Mouse (Mus musculus): ENCODE data around the gene Cpeb2. TPM values are rescaled to one million over a fixed set of nuclear protein-coding genes. Genes with fewer than 3 reads are reported as not detected.

Gene Cpeb2
- polyA plus RNA-seq, 1 experiment: 14.8 TPM

GRCm38 (mm10) chr5:43261814-43262213, 28.8 kb downstream of the Cpeb2 start:
- TF ChIP-seq CTCF (IDR thresholded peaks at IDR 0.05; ENCODE audit: borderline replicate concordance, insufficient read depth, low read length) (no peak), POLR2A (IDR thresholded peaks at IDR 0.05; ENCODE audit: low read depth, low read length) (no peak)
- H3K4me1 ChIP-seq (ENCODE audit: control insufficient read depth, insufficient read depth, low read length): no peaks in the 10 kb centered on the region
- no peak overlapping the region for H3K4me3 ChIP-seq (ENCODE audit: insufficient read depth, low read length)
- H3K27ac ChIP-seq (ENCODE audit: insufficient read depth, low read length): no peak overlapping the region

GRCm38 (mm10) chr5:43263951-43264350, 31.0 kb downstream of the Cpeb2 start:
- Histone ChIP-seq H3K4me3 (ENCODE audit: insufficient read depth, low read length) (no peak overlapping the region), H3K4me1 (ENCODE audit: control insufficient read depth, insufficient read depth, low read length) (no peaks in the 10 kb centered on the region), H3K27ac (ENCODE audit: insufficient read depth, low read length) (no peak overlapping the region)
- TF ChIP-seq CTCF (IDR thresholded peaks at IDR 0.05; ENCODE audit: borderline replicate concordance, insufficient read depth, low read length) (no peak), POLR2A (IDR thresholded peaks at IDR 0.05; ENCODE audit: low read depth, low read length) (no peak)

- Histone ChIP-seq H3K4me3 (ENCODE audit: insufficient read depth, low read length) (no peak overlapping the region), H3K4me1 (ENCODE audit: control insufficient read depth, insufficient read depth, low read length) (no peaks in the 10 kb centered on the region), H3K27ac (ENCODE audit: insufficient read depth, low read length) (no peak overlapping the region)
- TF ChIP-seq CTCF (IDR thresholded peaks at IDR 0.05; ENCODE audit: borderline replicate concordance, insufficient read depth, low read length) (no peak), POLR2A (IDR thresholded peaks at IDR 0.05; ENCODE audit: low read depth, low read length) (no peak)
Measured at GRCm38 (mm10) chr5:43264696-43265095, 31.7 kb downstream of the Cpeb2 start.

- Histone ChIP-seq H3K4me1 (ENCODE audit: control insufficient read depth, insufficient read depth, low read length) (no peaks in the 10 kb centered on the region), H3K4me3 (ENCODE audit: insufficient read depth, low read length) (no peak overlapping the region), H3K27ac (ENCODE audit: insufficient read depth, low read length) (no peak overlapping the region)
- TF ChIP-seq CTCF (IDR thresholded peaks at IDR 0.05; ENCODE audit: borderline replicate concordance, insufficient read depth, low read length): no peak
Measured at GRCm38 (mm10) chr5:43277982-43278381, 45.0 kb downstream of the Cpeb2 start.

- H3K4me3 ChIP-seq (ENCODE audit: insufficient read depth, low read length): no peak overlapping the region
- TF ChIP-seq CTCF (IDR thresholded peaks at IDR 0.05; ENCODE audit: borderline replicate concordance, insufficient read depth, low read length): no peak
- TF ChIP-seq POLR2A (IDR thresholded peaks at IDR 0.05; ENCODE audit: low read depth, low read length): no peak
- H3K27ac ChIP-seq (ENCODE audit: insufficient read depth, low read length): no peak overlapping the region
- no peaks in the 10 kb centered on the region for H3K4me1 ChIP-seq (ENCODE audit: control insufficient read depth, insufficient read depth, low read length)
Measured at GRCm38 (mm10) chr5:43279774-43280173, 46.8 kb downstream of the Cpeb2 start.

- Histone ChIP-seq H3K4me1 (ENCODE audit: control insufficient read depth, insufficient read depth, low read length) (no peaks in the 10 kb centered on the region), H3K27ac (ENCODE audit: insufficient read depth, low read length) (no peak overlapping the region), H3K4me3 (ENCODE audit: insufficient read depth, low read length) (no peak overlapping the region)
- no peak for TF ChIP-seq POLR2A (IDR thresholded peaks at IDR 0.05; ENCODE audit: low read depth, low read length)
- no peak for TF ChIP-seq CTCF (IDR thresholded peaks at IDR 0.05; ENCODE audit: borderline replicate concordance, insufficient read depth, low read length)
Measured at GRCm38 (mm10) chr5:43285756-43286155, 52.8 kb downstream of the Cpeb2 start.

- Histone ChIP-seq H3K4me3 (ENCODE audit: insufficient read depth, low read length) (no peak overlapping the region), H3K4me1 (ENCODE audit: control insufficient read depth, insufficient read depth, low read length) (no peaks in the 10 kb centered on the region), H3K27ac (ENCODE audit: insufficient read depth, low read length) (no peak overlapping the region)
- no peak for TF ChIP-seq POLR2A (IDR thresholded peaks at IDR 0.05; ENCODE audit: low read depth, low read length)
- TF ChIP-seq CTCF (IDR thresholded peaks at IDR 0.05; ENCODE audit: borderline replicate concordance, insufficient read depth, low read length): no peak
Measured at GRCm38 (mm10) chr5:43289752-43290446, 56.9 kb downstream of the Cpeb2 start.

GRCm38 (mm10) chr5:43293136-43293535, 60.2 kb downstream of the Cpeb2 start:
- Histone ChIP-seq H3K4me3 (ENCODE audit: insufficient read depth, low read length) (no peak overlapping the region), H3K27ac (ENCODE audit: insufficient read depth, low read length) (no peak overlapping the region), H3K4me1 (ENCODE audit: control insufficient read depth, insufficient read depth, low read length) (no peaks in the 10 kb centered on the region)
- no peak for TF ChIP-seq POLR2A (IDR thresholded peaks at IDR 0.05; ENCODE audit: low read depth, low read length)
- TF ChIP-seq CTCF (IDR thresholded peaks at IDR 0.05; ENCODE audit: borderline replicate concordance, insufficient read depth, low read length): no peak

- TF ChIP-seq CTCF (IDR thresholded peaks at IDR 0.05; ENCODE audit: borderline replicate concordance, insufficient read depth, low read length) (no peak), POLR2A (IDR thresholded peaks at IDR 0.05; ENCODE audit: low read depth, low read length) (no peak)
- no peak overlapping the region for H3K4me3 ChIP-seq (ENCODE audit: insufficient read depth, low read length)
- H3K27ac ChIP-seq (ENCODE audit: insufficient read depth, low read length): no peak overlapping the region
- H3K4me1 ChIP-seq (ENCODE audit: control insufficient read depth, insufficient read depth, low read length): no peaks in the 10 kb centered on the region
Measured at GRCm38 (mm10) chr5:43297459-43297858, 64.5 kb downstream of the Cpeb2 start.

GRCm38 (mm10) chr5:43298975-43299374, 66.0 kb downstream of the Cpeb2 start:
- no peak for TF ChIP-seq CTCF (IDR thresholded peaks at IDR 0.05; ENCODE audit: borderline replicate concordance, insufficient read depth, low read length)
- Histone ChIP-seq H3K4me1 (ENCODE audit: control insufficient read depth, insufficient read depth, low read length) (no peaks in the 10 kb centered on the region), H3K27ac (ENCODE audit: insufficient read depth, low read length) (no peak overlapping the region), H3K4me3 (ENCODE audit: insufficient read depth, low read length) (no peak overlapping the region)
